Mouse (Mus musculus) monocyte, adult 2 months (primary cell): ENCODE data around the gene Mast4.

Experiments used
- DNase-seq, 2 experiments: peaks; one replicate each; pipeline ENCODE4 v3.0.0; 2022; ENCODE audit warnings: low spot score in 2 of 2, low read depth in 1 of 2

The Mast4 gene

DNA sequence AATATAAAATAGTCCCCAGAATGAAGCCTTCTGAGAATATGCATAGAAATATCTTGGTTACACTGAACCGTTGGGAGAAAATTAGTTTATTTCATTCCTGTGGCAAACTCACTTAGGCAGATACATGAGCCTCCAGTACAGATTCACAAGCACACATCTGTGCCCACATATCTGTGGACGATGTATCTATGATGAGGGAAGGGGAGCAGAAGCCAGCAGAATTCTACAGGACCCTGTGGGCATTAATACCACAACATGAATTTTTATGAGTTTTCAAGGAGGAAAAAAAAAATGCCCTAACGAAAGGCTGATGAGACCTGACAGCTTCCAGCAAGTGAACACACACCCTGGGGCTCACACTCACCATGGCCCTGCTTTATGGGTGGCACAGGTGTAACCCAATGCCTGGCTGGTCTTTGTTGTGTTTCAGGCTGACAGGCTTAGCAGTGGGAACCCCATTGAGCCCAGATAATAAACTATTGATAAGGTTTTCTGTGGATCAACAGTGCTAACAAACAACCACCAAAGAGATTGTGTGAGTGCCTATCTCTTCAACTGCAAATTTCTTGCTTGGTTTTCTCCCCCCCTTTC, 17.4 kb downstream of the Mast4 start:
- DNase-seq: no peak

DNA sequence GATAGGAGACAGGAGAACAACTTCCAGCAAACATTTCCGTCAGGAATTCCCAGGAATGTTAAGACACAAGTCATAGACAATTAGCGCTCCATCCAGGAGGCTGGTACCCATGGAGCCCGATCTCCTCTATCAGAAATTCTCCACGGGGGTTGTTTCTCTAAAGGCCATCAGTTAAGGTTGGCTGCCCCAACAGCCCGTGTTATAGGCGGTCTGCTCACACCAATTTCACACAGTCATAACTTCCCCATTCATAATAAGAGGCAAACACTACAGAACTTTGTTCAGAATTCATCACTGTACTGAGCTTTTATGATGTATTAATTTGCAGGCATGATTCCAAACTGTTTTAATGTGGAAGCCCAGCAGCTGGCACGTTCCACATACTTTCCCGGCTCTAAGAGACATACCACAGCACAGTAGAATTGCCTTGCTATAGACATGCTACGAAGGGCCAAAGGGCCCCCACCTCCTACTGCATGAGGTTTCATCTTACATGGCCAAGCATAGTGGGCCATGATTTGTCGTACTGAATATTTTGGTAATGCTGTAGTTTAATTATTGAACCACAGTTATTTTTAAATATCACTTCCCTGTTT, 19.1 kb downstream of the Mast4 start:
- no peak for DNase-seq

DNA sequence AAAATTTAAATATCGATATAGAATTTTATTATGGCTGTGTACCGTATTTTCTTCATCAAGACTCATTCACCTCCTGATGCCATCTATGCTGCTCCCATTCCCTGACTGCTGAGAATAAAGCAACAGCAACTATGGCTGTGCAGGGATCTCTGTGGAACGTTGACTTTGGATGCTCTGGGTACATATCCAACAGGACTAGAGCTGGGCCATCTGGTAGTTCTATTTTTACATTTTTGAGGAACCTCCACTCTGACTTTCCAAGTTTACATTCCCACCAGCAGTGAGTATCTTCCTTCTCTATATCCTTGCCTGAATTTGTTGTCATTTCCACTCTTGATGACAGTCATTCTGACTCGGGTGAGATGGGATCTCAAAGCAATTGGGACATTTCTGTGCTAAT, 26.0 kb downstream of the Mast4 start:
- DNase-seq: no peak

DNA sequence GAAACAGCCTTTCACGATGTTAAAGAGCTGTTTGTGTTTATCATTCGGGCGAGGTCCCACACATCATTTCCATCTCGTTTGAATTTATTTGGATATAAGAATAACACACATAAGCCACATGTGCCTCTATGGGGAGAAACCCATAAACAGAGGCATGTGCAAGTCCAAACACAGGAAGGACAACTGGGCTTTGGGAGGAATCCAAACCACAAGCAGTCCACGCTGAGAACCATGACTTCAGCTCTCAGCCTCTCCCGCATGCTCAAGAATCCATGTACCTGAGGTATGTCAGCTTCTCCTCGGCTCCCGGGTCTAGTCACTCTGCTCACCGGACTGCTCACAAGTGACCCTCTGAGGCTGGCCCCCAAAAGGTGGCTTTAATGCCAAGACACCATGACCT, 30.5 kb downstream of the Mast4 start:
- DNase-seq: no peak

DNA sequence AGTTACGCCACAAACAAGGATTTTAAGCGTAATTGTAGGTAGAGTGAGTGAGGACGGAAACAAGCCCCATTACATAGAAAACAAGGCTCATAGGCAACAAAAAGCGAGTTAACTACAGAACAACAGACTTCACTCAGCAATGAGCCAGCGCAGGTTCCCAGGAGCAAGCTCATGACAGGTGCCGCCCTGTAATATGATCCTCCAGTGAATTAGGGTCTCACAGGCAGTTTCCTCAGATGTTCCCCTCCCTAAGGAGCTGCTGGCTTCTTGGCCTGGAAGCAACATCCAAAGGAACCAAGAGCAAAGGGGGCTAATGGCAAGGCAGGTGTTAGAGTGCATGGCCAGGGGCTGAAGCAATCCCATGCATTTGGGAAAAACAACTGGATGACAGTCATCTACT, 31.8 kb downstream of the Mast4 start:
- no peak for DNase-seq

DNA sequence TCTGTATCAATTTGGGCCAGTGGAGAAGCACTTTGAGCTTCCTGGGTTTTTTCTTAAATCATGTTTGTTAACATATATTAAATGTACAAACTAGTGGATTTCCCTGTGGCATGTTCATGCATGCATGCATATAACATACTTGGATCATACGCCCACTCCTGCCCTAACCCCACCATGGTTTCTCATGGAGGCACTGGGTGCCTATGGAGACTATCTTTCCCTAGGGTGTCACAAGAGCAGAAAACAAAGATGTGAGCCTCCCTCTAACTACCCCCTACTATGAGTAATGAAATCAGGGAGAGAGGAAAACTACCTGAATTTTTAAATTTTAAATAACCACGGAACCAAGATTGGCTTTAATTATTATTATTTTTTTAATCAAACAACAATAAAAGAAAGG, 32.2 kb downstream of the Mast4 start:
- no peak for DNase-seq

DNA sequence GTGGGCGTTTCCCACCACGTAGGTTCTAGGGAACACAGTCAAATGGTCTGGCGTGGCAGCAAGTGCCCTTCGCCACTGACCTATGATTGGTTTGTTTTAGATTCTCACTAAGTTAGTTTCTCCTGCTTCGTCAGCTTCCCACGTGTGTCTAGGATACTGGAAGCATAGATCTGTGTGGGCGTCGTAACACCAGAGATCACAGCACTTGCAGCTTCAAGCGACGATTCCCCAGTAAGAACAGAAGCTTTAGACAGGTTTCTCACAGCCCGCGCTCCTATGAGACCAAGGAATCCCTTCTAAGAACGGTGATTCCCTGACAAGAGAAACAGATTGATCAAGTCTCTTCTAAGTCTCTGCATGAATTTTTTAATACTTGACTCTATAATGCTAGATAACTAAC, 39.9 kb downstream of the Mast4 start:
- DNase-seq: no peak

DNA sequence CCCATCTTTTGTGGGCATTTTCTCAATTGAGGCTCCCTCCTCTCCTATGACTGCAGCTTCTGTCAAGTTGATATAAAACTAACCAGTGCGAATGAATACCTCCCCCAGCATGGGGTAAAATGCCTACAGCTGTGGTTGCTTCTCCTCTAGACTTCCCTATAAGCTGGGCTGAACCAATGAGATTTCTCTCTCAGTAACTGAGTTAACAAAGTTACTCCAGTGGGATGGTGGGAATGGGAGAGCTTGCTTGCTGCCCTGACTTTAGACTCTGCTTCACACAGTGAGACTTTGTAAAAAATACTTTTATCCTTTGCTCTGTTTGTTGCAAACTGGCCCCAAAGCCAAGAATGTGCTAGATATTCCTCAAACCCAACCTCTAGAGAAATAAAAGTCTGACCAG, 41.2 kb downstream of the Mast4 start:
- DNase-seq: no peak

DNA sequence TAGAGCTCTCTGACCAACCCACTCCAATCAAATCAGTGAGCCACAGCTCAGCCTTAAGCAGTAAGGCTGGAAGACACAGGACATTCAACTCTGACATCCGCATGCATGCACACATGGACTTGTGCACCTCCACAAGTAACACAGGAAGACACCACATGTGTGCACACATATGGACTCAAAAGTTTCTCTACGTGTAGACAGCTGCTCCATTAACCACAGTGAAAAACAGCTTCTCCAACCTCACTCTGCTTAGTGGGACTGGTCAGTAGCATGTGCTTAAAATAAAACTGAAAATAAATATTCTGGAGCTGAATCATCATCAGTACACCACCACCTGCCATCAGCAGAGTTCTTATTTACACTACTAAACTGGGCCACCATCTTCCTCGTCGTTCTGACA, 43.2 kb downstream of the Mast4 start:
- DNase-seq: no peak

DNA sequence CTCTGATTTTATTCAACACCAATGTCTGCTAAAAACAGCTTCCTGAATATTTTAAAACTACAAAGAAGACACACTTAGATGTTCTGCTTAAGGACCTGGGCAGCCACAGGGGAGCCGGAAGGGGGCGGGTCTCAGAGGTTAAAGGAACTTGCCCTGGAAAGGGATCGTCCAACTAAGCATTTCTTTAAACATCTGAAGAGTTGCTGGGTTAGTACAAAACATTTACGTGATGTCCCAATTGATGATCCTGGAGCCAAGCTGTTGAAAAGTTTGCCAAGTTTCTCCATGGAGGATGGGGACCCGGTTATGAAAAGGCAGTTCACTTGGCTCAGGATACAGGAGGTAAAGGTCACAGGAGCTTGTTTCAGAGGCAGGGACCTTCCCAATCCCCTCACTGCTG, 48.5 kb downstream of the Mast4 start:
- no peak for DNase-seq

DNA sequence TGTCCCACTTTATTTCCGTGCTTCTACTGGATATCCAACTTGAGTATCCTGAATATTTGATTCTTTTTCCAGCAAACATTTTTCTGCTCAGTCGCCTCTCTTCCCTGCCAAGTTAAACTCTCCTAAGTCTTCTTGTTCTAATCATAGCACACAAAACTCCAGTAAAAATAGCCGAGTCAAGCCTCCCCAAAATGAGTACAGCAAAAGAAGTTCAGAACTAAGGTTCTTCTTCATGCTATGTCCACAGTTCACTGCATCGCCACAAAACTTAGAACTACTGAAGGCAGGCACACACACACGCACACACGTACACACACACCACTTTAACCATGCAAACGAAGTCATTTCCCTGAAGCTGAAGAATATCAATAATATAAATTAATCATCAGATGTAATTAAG, 49.3 kb downstream of the Mast4 start:
- DNase-seq: no peak

DNA sequence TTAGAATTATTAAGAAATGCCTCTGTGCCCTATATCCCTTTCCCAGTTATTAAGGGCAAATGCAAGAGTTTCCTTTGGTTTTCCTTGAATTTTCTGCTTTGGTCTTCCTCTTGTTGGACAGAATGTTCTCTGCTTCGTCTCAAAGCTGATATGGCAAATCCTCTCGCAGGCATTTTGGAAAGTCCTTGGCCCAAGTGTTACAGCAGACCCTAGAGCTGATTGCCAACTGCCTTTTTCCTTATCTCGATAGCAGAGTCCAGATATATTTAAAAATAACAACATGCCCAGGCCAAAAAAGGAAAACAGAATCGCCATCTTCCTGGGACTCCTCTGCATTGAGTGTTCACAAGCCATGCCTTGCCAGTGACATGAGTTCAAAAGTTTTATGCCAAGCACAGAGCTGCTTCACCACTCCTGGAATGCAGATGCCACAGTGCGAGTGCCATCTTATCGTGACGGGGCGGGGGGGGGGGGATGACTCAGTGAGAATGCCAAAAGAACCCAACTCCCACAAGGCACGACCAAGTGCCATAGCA, 63.4 kb downstream of the Mast4 start:
- no peak for DNase-seq

DNA sequence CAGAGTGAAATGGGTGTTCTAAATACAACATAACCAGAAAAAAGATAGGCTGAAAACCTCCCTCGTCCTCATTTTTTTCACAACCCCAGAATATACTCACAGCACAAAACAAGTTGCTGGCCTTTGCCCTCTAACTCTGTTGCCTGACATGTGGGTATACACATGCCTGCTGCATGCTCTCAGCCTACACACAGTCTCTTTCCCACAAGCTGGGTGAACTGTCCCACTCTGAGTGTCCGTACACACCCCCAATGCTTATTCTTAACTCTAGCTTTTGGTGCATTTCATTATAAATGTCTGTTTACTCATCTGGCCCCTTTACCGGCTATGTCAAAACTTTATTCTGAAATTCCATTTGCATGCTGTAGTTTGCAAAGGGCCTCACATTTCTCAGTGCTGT, 71.6 kb downstream of the Mast4 start:
- no peak for DNase-seq

DNA sequence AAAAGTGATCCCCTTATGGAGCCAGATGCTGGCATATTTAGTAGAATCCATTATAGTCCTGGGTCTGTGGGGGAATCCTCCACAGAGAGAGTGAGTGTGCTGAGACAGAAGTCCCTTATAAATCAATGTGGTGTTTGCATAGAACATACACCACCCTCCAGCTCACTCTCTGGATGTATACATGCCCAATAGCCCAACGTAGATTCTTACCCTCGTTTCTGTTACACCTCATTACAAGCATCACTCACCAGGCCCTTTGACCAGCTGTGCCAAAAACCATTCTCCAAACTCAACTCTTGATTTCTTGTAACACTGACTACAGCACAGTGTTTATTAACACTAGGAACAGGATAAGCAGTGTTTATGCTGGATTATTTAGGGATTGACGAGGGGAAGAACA, 72.2 kb downstream of the Mast4 start:
- no peak for DNase-seq

DNA sequence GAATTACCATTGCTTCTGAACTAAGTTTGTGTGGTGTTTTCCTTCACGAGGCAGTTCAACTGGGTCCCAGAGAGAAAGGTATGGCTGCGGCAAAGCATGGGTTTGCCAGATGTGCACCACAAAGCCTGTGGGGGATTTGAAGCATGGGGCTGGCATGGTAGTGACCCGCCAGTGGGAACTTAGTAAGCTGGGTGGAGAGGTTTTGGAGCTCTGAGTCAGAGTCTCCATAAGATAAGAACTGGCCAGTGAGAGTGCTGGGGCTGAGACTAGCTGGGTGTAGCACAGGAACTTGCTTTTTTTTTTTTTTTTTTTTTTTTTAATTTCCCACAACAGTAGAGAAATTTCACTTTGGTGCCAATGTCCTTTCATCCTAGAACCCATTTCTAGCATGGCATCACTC, 73.9 kb downstream of the Mast4 start:
- no peak for DNase-seq

DNA sequence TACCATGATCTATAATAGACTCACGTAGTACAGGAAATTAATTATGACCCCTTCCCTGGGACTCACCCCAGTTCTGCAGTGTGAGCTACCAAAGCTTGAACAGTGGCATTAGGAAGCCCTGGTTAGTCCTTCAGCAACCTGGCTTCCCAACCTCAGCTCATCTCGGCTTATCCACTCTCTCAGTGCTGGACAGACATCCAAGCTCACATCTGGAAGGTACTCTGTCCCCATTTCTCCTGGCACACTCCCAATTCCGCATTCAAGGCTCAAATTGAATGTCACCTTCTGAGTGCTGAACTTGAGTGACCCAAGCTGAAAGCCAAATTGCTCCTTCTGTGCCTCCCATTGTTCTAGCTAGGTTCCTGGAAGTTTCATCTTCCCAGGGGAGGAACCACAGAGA, 76.2 kb downstream of the Mast4 start:
- no peak for DNase-seq

DNA sequence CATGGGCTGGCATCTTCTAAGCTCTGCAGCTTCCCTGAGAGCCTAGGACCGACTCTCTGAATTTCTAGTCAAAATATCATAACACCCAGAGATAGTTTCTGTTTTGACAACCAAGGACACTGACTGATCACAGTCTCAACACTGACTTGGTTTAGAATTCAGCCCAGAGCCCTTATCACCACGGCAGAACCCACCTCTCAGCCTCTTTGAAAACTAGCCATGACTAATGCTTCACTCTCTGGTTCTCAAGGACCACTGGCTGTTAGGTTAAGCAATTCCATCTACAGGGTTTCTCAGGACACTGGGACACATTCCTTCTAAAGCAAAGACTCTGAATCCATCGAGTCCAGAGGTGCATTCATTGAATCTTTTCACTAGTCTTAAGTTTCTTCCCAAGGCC, 79.4 kb downstream of the Mast4 start:
- DNase-seq: no peak

DNA sequence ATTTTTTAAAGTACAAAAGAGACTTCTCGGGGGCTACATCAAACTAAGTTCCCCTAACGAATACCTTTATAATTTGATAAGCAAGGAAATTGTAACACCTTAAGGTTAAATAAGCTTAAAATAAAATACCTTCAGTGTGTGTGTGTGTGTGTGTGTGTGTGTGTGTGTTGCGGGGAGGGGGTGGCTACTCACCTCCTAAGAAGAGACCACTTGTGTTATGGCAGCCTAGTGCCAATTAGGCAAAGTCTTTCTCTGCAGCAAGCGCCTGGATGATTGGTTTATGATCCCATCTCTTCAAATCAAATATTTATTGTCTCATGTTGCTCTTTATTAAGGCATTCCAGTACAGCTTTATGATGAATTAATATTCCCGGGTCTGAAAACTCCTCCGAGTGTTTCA, 81.2 kb downstream of the Mast4 start:
- no peak for DNase-seq

DNA sequence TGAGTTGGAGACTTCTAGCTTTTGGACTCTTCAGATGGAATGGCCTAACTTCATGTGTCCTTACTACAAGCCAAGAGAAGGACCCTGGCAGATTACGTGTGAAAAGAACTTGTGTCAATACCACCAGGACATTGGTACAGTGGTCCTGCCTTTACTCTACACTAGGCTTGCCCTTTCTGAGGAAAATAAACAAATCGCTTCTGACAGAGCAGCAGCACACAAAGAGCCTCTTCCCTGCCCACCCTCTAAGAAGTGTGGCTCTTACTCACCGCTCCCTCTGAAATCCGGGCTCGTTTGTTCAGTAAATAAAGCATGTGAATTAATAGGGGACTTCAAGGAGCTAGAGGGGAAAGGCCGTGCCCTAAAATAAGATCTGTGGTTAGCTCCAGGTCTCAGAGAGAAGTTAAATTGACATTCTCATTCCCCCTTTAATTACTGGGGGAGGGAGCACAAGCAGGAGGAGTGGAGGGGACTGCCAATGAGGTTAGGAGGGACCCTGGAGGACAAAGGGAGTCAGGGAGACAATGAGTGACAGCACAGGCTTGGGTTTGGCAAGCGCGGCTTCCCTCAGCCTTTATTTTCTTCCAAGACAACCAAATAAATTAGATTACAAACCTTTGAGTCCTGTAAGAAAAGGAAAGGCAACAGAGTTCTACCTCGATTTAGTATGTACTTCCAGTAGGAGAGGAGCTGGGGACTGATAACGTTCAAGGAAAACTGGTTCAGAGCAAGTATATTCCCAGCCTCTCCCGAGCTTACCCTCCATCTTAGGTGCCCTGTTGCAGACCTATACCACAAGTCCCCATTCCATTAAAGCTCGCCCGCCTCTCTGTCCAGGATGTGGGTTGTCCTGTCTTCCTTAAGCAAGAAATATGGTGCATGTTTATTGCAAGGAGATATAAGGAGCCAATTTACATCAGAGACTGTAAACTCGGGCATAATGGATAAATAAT, 85.9 kb downstream of the Mast4 start:
- DNase-seq: no peak

DNA sequence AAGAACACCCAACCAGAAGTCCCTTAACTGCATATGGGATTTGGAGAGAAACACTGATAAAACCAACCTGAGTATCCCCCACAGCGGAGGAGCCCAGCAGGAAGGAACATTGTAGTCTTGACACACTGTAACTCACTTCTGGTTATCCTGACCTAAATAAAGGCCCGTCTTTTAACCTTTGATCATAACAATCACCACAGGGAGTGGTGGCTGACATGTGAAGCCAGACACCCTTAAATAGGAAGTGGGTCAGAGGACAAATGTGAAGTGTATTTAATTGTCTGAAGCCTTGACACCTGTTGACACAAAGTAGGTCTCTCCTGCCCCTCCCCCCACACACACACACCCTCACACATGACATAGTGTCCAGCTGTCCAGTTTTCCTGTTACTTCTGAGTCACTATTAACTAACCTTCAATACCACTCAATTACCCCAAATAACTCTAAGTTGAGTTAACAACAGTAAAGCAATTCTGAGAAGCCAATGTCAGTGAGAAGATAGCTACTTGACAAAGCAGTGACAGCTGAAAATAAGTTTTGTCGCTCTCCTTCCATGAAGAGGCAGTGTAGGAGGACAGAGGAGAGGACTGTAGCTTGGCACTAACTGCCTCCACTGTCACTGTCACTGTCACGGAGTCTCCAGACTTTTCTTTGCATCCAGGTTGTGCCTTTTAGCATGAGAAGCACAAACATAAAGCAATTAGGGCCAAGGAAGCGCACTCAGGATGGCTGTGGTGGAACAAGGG, 87.2 kb downstream of the Mast4 start:
- no peak for DNase-seq

DNA sequence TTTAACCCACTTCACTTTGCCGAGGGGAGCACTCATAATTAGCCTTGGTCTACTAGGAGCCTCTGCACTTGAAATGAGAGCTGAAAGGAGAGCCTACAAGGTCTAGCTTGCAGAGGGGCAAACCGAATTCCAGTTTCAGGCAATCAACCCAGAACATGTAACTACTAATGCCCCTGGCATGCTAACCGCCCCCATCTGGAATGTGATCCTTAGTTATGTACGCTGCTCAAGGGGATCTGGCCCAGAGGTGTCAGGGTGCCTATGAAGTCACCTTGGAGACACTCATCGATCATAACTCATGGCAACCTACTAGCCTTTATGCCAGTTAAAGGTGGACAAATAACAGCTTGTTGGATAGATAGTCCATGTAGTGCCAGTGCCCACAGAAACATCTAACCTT, 88.9 kb downstream of the Mast4 start:
- no peak for DNase-seq

DNA sequence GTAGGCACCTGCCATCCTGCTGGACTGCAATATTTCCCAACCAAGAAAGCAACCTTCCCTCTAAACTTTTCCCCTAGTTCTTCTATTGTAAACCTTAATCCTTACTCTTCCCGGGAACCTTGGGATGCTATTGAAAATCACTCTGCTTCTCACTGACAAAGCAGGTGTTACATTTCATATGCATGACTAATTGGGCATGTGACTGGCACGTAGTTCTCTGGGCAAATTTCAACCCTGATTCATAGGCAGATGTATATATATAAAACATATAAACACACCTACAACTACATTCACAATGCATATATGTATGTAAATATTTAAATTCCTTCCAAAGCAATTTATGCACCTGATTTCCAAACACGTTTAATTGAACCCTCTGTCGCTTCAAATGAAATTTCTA, 90.2 kb downstream of the Mast4 start:
- no peak for DNase-seq
